Mouse (Mus musculus) liver, adult 2 months (tissue): ENCODE measurements around the gene Ap1g2. TPM values are rescaled to one million over a fixed set of nuclear protein-coding genes. Genes with fewer than 3 reads are reported as not detected.

Source experiments
- DNase-seq: peaks from one replicate; pipeline ENCODE4 v3.0.0-alpha.2; 2011; ENCODE audit warnings: low read depth, low spot score; ENCODE audit errors: extremely low read depth
- H3K27ac ChIP-seq: fragments of 200-500 bp; replicated peaks from 2 replicates; pipeline ENCODE4 v1.5.1; 2012; ENCODE audit warnings: low read depth, mild to moderate bottlenecking, control low read depth, inconsistent platforms, low read length; ENCODE audit not compliant: insufficient read depth
- H3K27me3 ChIP-seq: fragments of 200-500 bp; 2 replicates; pipeline ENCODE4 v1.6.1; 2012; ENCODE audit warnings: mild to moderate bottlenecking, moderate library complexity, low read length, inconsistent platforms; ENCODE audit not compliant: control insufficient read depth, insufficient read depth
- H3K36me3 ChIP-seq: fragments of 200-500 bp; 2 replicates; pipeline ENCODE4 v1.6.1; 2012; ENCODE audit warnings: low read length, inconsistent platforms; ENCODE audit not compliant: control insufficient read depth, insufficient read depth
- H3K4me1 ChIP-seq: fragments of 200-500 bp; 2 replicates; pipeline ENCODE4 v1.6.1; 2011; ENCODE audit warnings: low read length; ENCODE audit not compliant: control insufficient read depth, insufficient read depth
- H3K4me3 ChIP-seq: fragments of 200-500 bp; 2 replicates; pipeline ENCODE4 v1.5.1; 2011; ENCODE audit warnings: low read depth, mild to moderate bottlenecking, control low read depth, low read length, moderate library complexity; ENCODE audit not compliant: insufficient read depth
- H3K79me2 ChIP-seq: fragments of 200-500 bp; 2 replicates; pipeline ENCODE4 v1.6.1; 2012; ENCODE audit warnings: inconsistent platforms, mild to moderate bottlenecking, low read length, moderate library complexity; ENCODE audit not compliant: control insufficient read depth, insufficient read depth
- H3K9ac ChIP-seq: fragments of 200-500 bp; 2 replicates; pipeline ENCODE4 v1.6.1; 2012; ENCODE audit warnings: low read depth, mild to moderate bottlenecking, control low read depth, inconsistent platforms, low read length
- CTCF ChIP-seq: fragments of 200-500 bp; IDR thresholded peaks from 2 replicates; pipeline ENCODE4 v1.5.1; 2011; ENCODE audit warnings: low read depth, low read length, control low read depth
- POLR2A ChIP-seq: fragments of 200-500 bp; IDR thresholded peaks from 2 replicates; pipeline ENCODE4 v1.6.1; 2011; ENCODE audit warnings: low read length, control low read depth; ENCODE audit not compliant: insufficient read depth; ENCODE audit errors: extremely low read depth
- WGBS: fragments of 180-500 bp; shearing (Covaris S2); methylation state at CpG from one replicate; pipeline ENCODE4 v1.1.7; 2018; 5-methylcytosine and 5-hydroxymethylcytosine counted together
- polyA plus RNA-seq: library from polyadenylated mRNA; depleted of rRNA; stranded (reverse); fragments of >200 nt; gene quantifications from 2 replicates; pipeline ENCODE4 v1.2.3, GENCODE M21; 2012
- total RNA-seq: library from RNA; depleted of rRNA; stranded (reverse); fragments of >200 nt; gene quantifications from 2 replicates; pipeline ENCODE4 v1.2.3, GENCODE M21; 2014

The Ap1g2 gene
- total and polyA plus RNA-seq, 2 experiments: 4.9 to 15.6 TPM

- Histone ChIP-seq H3K4me3 (peak overlapping the region; percentile 81), H3K36me3 (peaks cover 4% of the 10 kb centered on the region; the same call in 1 of the 2 replicates), H3K79me2 (peaks cover 3% of the 10 kb centered on the region; the same call in 1 of the 2 replicates), H3K4me1 (peaks cover 15% of the 10 kb centered on the region), H3K27me3 (no peaks in the 10 kb centered on the region), H3K9ac (peak overlapping the region; percentile 73), H3K27ac (peak overlapping the region; percentile 90)
- 32% methylated on average over 12 of the region's 12 CpGs for WGBS
- no peak for TF ChIP-seq CTCF
- TF ChIP-seq POLR2A: 0 out of 2 replicates have a peak, but pooled peaks have one; percentile 7
- DNase-seq: peak; percentile 44
Observed at GRCm38 (mm10) chr14:55095671-55096070, 10.7 kb downstream of the Ap1g2 start.

GRCm38 (mm10) chr14:55095263-55095662 is 11.1 kb downstream of the Ap1g2 start:
- no peak for DNase-seq
- Histone ChIP-seq H3K36me3 (peaks cover 4% of the 10 kb centered on the region; the same call in 1 of the 2 replicates), H3K27me3 (no peaks in the 10 kb centered on the region), H3K27ac (peak overlapping the region; percentile 90), H3K4me1 (peaks cover 15% of the 10 kb centered on the region), H3K9ac (peak overlapping the region; percentile 73), H3K79me2 (peaks cover 3% of the 10 kb centered on the region; the same call in 1 of the 2 replicates), H3K4me3 (peak overlapping the region; percentile 81)
- TF ChIP-seq CTCF (no peak), POLR2A (no peak)
- WGBS: 35% methylated on average over 9 of the region's 9 CpGs

- Histone ChIP-seq H3K79me2 (peaks cover 3% of the 10 kb centered on the region; the same call in 1 of the 2 replicates), H3K27ac (peak within 1 kb of the TSS; percentile 90), H3K27me3 (no peaks in the 10 kb centered on the region), H3K9ac (peak within 1 kb of the TSS; percentile 73), H3K4me1 (peaks cover 15% of the 10 kb centered on the region), H3K4me3 (peak within 1 kb of the TSS; percentile 81), H3K36me3 (peaks cover 4% of the 10 kb centered on the region; the same call in 1 of the 2 replicates)
- no peak for TF ChIP-seq CTCF
- TF ChIP-seq POLR2A: peak; percentile 56; the same call in 1 of the 2 replicates
- under 1% methylated on average over 30 of the region's 30 CpGs for WGBS
- DNase-seq: peak; percentile 72
Observed at GRCm38 (mm10) chr14:55094704-55095231, 11.6 kb downstream of the Ap1g2 start, which contains the start of gene Thtpa. TSS of gene Thtpa (plus strand) at chr14:55094784.

- H3K27me3 ChIP-seq: no peaks in the 10 kb centered on the region
- peaks cover 4% of the 10 kb centered on the region; the same call in 1 of the 2 replicates for H3K36me3 ChIP-seq
- H3K79me2 ChIP-seq: peaks cover 6% of the 10 kb centered on the region; the same call in 1 of the 2 replicates
- no peak overlapping the region for H3K4me3 ChIP-seq
- 56% methylated on average over 6 of the region's 6 CpGs for WGBS
- H3K4me1 ChIP-seq: peaks cover 15% of the 10 kb centered on the region
- peak; percentile 24 for DNase-seq
- no peak overlapping the region for H3K27ac ChIP-seq
- TF ChIP-seq POLR2A: no peak
- TF ChIP-seq CTCF: no peak
- no peak overlapping the region for H3K9ac ChIP-seq
Observed at GRCm38 (mm10) chr14:55093927-55094326, 12.5 kb downstream of the Ap1g2 start.

GRCm38 (mm10) chr14:55092011-55092577 is 14.3 kb downstream of the Ap1g2 start, which contains the start of gene Zfhx2:
TSS of gene Zfhx2 (minus strand) at chr14:55092324.
- peak within 1 kb of the TSS; percentile 75 for H3K27ac ChIP-seq
- peaks cover 11% of the 10 kb centered on the region; the same call in 1 of the 2 replicates for H3K79me2 ChIP-seq
- TF ChIP-seq POLR2A: 0 out of 2 replicates have a peak, but pooled peaks have one; percentile 7
- TF ChIP-seq CTCF: 0 out of 2 replicates have a peak, but pooled peaks have one; percentile 2
- H3K36me3 ChIP-seq: no peaks in the 10 kb centered on the region
- WGBS: 1% methylated on average over 34 of the region's 34 CpGs
- H3K4me3 ChIP-seq: peak within 1 kb of the TSS; percentile 70
- DNase-seq: peak; percentile 98
- no peaks in the 10 kb centered on the region for H3K27me3 ChIP-seq
- peaks cover 15% of the 10 kb centered on the region for H3K4me1 ChIP-seq
- H3K9ac ChIP-seq: peak within 1 kb of the TSS; percentile 81

- peak overlapping the region; percentile 70 for H3K4me3 ChIP-seq
- H3K36me3 ChIP-seq: no peaks in the 10 kb centered on the region
- H3K79me2 ChIP-seq: peaks cover 11% of the 10 kb centered on the region; the same call in 1 of the 2 replicates
- H3K9ac ChIP-seq: peak overlapping the region; percentile 81
- no peak for TF ChIP-seq CTCF
- TF ChIP-seq POLR2A: no peak
- H3K27me3 ChIP-seq: no peaks in the 10 kb centered on the region
- H3K4me1 ChIP-seq: peaks cover 11% of the 10 kb centered on the region
- 12% methylated on average over 34 of the region's 34 CpGs for WGBS
- peak overlapping the region; percentile 75 for H3K27ac ChIP-seq
- no peak for DNase-seq
Observed at GRCm38 (mm10) chr14:55091209-55091865, 15.1 kb downstream of the Ap1g2 start.
